Mouse (Mus musculus) cerebellum, adult 2 months (tissue): Measurements from ENCODE around the gene Cdh23. TPM values are rescaled to one million over a fixed set of nuclear protein-coding genes. Genes with fewer than 3 reads are reported as not detected.

ENCODE experiments used
- DNase-seq, 2 experiments: peaks; one replicate each; pipeline ENCODE4 v3.0.0; 2021
- H3K27ac ChIP-seq: fragments of 200-500 bp; 2 replicates; pipeline ENCODE4 v1.5.1; 2012; ENCODE audit warnings: low read length, control low read depth, inconsistent platforms; ENCODE audit not compliant: insufficient read depth
- H3K27me3 ChIP-seq: fragments of 200-500 bp; 2 replicates; pipeline ENCODE4 v1.6.1; 2012; ENCODE audit warnings: inconsistent platforms, mild to moderate bottlenecking, low read length, moderate library complexity; ENCODE audit not compliant: control insufficient read depth, insufficient read depth
- H3K4me1 ChIP-seq: fragments of 200-500 bp; 2 replicates; pipeline ENCODE4 v1.6.1; 2011; ENCODE audit warnings: low read length; ENCODE audit not compliant: control insufficient read depth, insufficient read depth
- H3K4me3 ChIP-seq: fragments of 200-500 bp; replicated peaks from 2 replicates; pipeline ENCODE3; 2011; ENCODE audit warnings: mild to moderate bottlenecking, low read depth, low read length, control low read depth; ENCODE audit not compliant: insufficient read depth
- CTCF ChIP-seq: fragments of 200-500 bp; IDR thresholded peaks from 2 replicates; pipeline ENCODE4 v1.5.1; 2011; ENCODE audit warnings: low read depth, mild to moderate bottlenecking, control low read depth, low read length, moderate library complexity, borderline replicate concordance; ENCODE audit not compliant: insufficient read depth
- POLR2A ChIP-seq: fragments of 200-500 bp; IDR thresholded peaks from 2 replicates; pipeline ENCODE4 v1.6.1; 2011; ENCODE audit warnings: low read length, control low read depth, borderline replicate concordance; ENCODE audit not compliant: insufficient read depth
- WGBS: fragments of 180-500 bp; shearing (Covaris S2); methylation state at CpG from one replicate; pipeline ENCODE4 v1.1.7; 2018; 5-methylcytosine and 5-hydroxymethylcytosine counted together
- polyA plus RNA-seq: library from polyadenylated mRNA; depleted of rRNA; stranded (reverse); fragments of >200 nt; gene quantifications from 2 replicates; pipeline ENCODE4 v1.2.3, GENCODE M21; 2012

The Cdh23 gene
- polyA plus RNA-seq, 1 experiment: 2.7 TPM

GRCm38 (mm10) chr10:60653675-60654074, 42.6 kb downstream of the Cdh23 start:
- Histone ChIP-seq H3K4me1 (no peaks in the 10 kb centered on the region), H3K27ac (no peak overlapping the region), H3K4me3 (no peak overlapping the region), H3K27me3 (no peaks in the 10 kb centered on the region)
- 74% methylated on average over 4 of the region's 4 CpGs for WGBS
- no peak for DNase-seq
- TF ChIP-seq POLR2A: no peak

GRCm38 (mm10) chr10:60653106-60653505, 43.2 kb downstream of the Cdh23 start:
- Histone ChIP-seq H3K4me1 (no peaks in the 10 kb centered on the region), H3K27ac (no peak overlapping the region), H3K4me3 (no peak overlapping the region), H3K27me3 (no peaks in the 10 kb centered on the region)
- DNase-seq: no peak
- WGBS: 90% methylated on average over 10 of the region's 10 CpGs
- TF ChIP-seq CTCF: no peak

GRCm38 (mm10) chr10:60644079-60644641, 52.1 kb downstream of the Cdh23 start:
- 47% methylated on average over 14 of the region's 14 CpGs for WGBS
- Histone ChIP-seq H3K27ac (no peak overlapping the region), H3K4me3 (no peak overlapping the region), H3K27me3 (no peaks in the 10 kb centered on the region), H3K4me1 (peaks cover 8% of the 10 kb centered on the region)
- DNase-seq: no peak
- TF ChIP-seq POLR2A: no peak
- TF ChIP-seq CTCF: no peak

- 18% methylated on average over 9 of the region's 9 CpGs for WGBS
- peaks cover 13% of the 10 kb centered on the region for H3K4me1 ChIP-seq
- H3K4me3 ChIP-seq: no peak overlapping the region
- peak in 1 of 2 experiments; percentile 18 for DNase-seq
- no peak overlapping the region for H3K27ac ChIP-seq
- TF ChIP-seq POLR2A (no peak), CTCF (no peak)
- H3K27me3 ChIP-seq: no peaks in the 10 kb centered on the region
Measured at GRCm38 (mm10) chr10:60639291-60639690, 57.0 kb downstream of the Cdh23 start.

- H3K27me3 ChIP-seq: no peaks in the 10 kb centered on the region
- peaks cover 19% of the 10 kb centered on the region for H3K4me1 ChIP-seq
- WGBS: 81% methylated on average over 13 of the region's 13 CpGs
- H3K27ac ChIP-seq: no peak overlapping the region
- TF ChIP-seq POLR2A (no peak), CTCF (no peak)
- DNase-seq: no peak
- H3K4me3 ChIP-seq: no peak overlapping the region
Measured at GRCm38 (mm10) chr10:60635568-60636295, 60.6 kb downstream of the Cdh23 start.

GRCm38 (mm10) chr10:60634391-60634790, 61.9 kb downstream of the Cdh23 start:
- 14% methylated on average over 9 of the region's 9 CpGs for WGBS
- Histone ChIP-seq H3K27ac (no peak overlapping the region), H3K4me3 (no peak overlapping the region), H3K4me1 (peaks cover 13% of the 10 kb centered on the region), H3K27me3 (no peaks in the 10 kb centered on the region)
- peak; percentile 49 to 75 for DNase-seq
- TF ChIP-seq CTCF: no peak
- TF ChIP-seq POLR2A: no peak

- no peaks in the 10 kb centered on the region; the same call in 1 of the 2 replicates for H3K27me3 ChIP-seq
- DNase-seq: no peak
- H3K4me3 ChIP-seq: no peak overlapping the region
- WGBS: 85% methylated on average over 5 of the region's 5 CpGs
- no peak overlapping the region for H3K27ac ChIP-seq
- H3K4me1 ChIP-seq: no peaks in the 10 kb centered on the region
- TF ChIP-seq POLR2A: no peak
- TF ChIP-seq CTCF: no peak
Measured at GRCm38 (mm10) chr10:60626086-60626485, 70.2 kb downstream of the Cdh23 start.

- H3K27me3 ChIP-seq: no peaks in the 10 kb centered on the region; the same call in 1 of the 2 replicates
- no peak for DNase-seq
- WGBS: 78% methylated on average over 3 of the region's 3 CpGs
- H3K4me3 ChIP-seq: no peak overlapping the region
- no peak overlapping the region for H3K27ac ChIP-seq
- TF ChIP-seq POLR2A: no peak
- TF ChIP-seq CTCF: no peak
- no peaks in the 10 kb centered on the region for H3K4me1 ChIP-seq
Measured at GRCm38 (mm10) chr10:60625511-60625910, 70.8 kb downstream of the Cdh23 start.
